Mouse (Mus musculus): ENCODE measurements at regions not wholly inside any gene's neighbourhood (a gene's known extent, or its start where the extent isn't known, plus 50 kb on each side); places are given as distances from the start of the nearest gene placed in this dataset.

- no peak for ATAC-seq
- H3K27ac ChIP-seq (ENCODE audit: low read length) = no peak overlapping the region
- no peaks in the 10 kb centered on the region for H3K9me3 ChIP-seq (replicated peaks; ENCODE audit: control insufficient read depth, low read length, poor library complexity, severe bottlenecking)
- H3K4me3 ChIP-seq (ENCODE audit: low read depth, low read length) = no peak overlapping the region
- 69% methylated on average over 5 of the region's 5 CpGs for WGBS
- no peak overlapping the region for H3K4me2 ChIP-seq (ENCODE audit: low read length)
- H3K27me3 ChIP-seq (ENCODE audit: control insufficient read depth, insufficient read depth, low read depth, low read length) = no peaks in the 10 kb centered on the region
- no peaks in the 10 kb centered on the region for H3K36me3 ChIP-seq (ENCODE audit: control insufficient read depth, insufficient read depth, low read length)
- no peaks in the 10 kb centered on the region for H3K4me1 ChIP-seq (ENCODE audit: control insufficient read depth, insufficient read depth, low read length)
- no peak overlapping the region for H3K9ac ChIP-seq (ENCODE audit: low read depth, low read length)
These were observed 150.4 kb upstream of the Pbx1 start for GRCm38 (mm10) chr1:168582434-168582833.

- WGBS = 15% methylated on average over 5 of the region's 5 CpGs
- H3K9me3 ChIP-seq (replicated peaks; ENCODE audit: control insufficient read depth, low read length, poor library complexity, severe bottlenecking) = no peaks in the 10 kb centered on the region
- no peak overlapping the region for H3K4me2 ChIP-seq (ENCODE audit: low read length)
- no peaks in the 10 kb centered on the region for H3K36me3 ChIP-seq (ENCODE audit: control insufficient read depth, insufficient read depth, low read length)
- no peak overlapping the region for H3K4me3 ChIP-seq (ENCODE audit: low read depth, low read length)
- no peaks in the 10 kb centered on the region for H3K4me1 ChIP-seq (ENCODE audit: control insufficient read depth, insufficient read depth, low read length)
- no peak for ATAC-seq
- H3K27me3 ChIP-seq (ENCODE audit: control insufficient read depth, insufficient read depth, low read depth, low read length) = no peaks in the 10 kb centered on the region
- H3K9ac ChIP-seq (ENCODE audit: low read depth, low read length) = no peak overlapping the region
- no peak overlapping the region for H3K27ac ChIP-seq (ENCODE audit: low read length)
These were observed 138.0 kb upstream of the Pbx1 start for GRCm38 (mm10) chr1:168569930-168570515.

GRCm38 (mm10) chr1:168552394-168552793 lies 120.3 kb upstream of the Pbx1 start:
- Histone ChIP-seq H3K9ac (ENCODE audit: low read depth, low read length) (no peak overlapping the region), H3K9me3 (replicated peaks; ENCODE audit: control insufficient read depth, low read length, poor library complexity, severe bottlenecking) (no peaks in the 10 kb centered on the region), H3K4me2 (ENCODE audit: low read length) (no peak overlapping the region), H3K36me3 (ENCODE audit: control insufficient read depth, insufficient read depth, low read length) (no peaks in the 10 kb centered on the region), H3K27ac (ENCODE audit: low read length) (no peak overlapping the region), H3K4me1 (ENCODE audit: control insufficient read depth, insufficient read depth, low read length) (peaks cover 13% of the 10 kb centered on the region), H3K27me3 (ENCODE audit: control insufficient read depth, insufficient read depth, low read depth, low read length) (no peaks in the 10 kb centered on the region), H3K4me3 (ENCODE audit: low read depth, low read length) (no peak overlapping the region)
- 82% methylated on average over 3 of the region's 3 CpGs for WGBS
- ATAC-seq = no peak

GRCm38 (mm10) chr1:168549807-168550435 lies 117.9 kb upstream of the Pbx1 start:
- ATAC-seq = peak; percentile 72; the same call in 1 of the 2 replicates
- WGBS = 24% methylated on average over 7 of the region's 7 CpGs
- peaks cover 13% of the 10 kb centered on the region for H3K4me1 ChIP-seq (ENCODE audit: control insufficient read depth, insufficient read depth, low read length)
- no peak overlapping the region for H3K4me2 ChIP-seq (ENCODE audit: low read length)
- H3K9me3 ChIP-seq (replicated peaks; ENCODE audit: control insufficient read depth, low read length, poor library complexity, severe bottlenecking) = no peaks in the 10 kb centered on the region
- peak overlapping the region; percentile 13; the same call in 1 of the 2 replicates for H3K27ac ChIP-seq (ENCODE audit: low read length)
- no peak overlapping the region for H3K9ac ChIP-seq (ENCODE audit: low read depth, low read length)
- H3K27me3 ChIP-seq (ENCODE audit: control insufficient read depth, insufficient read depth, low read depth, low read length) = no peaks in the 10 kb centered on the region
- no peak overlapping the region for H3K4me3 ChIP-seq (ENCODE audit: low read depth, low read length)
- no peaks in the 10 kb centered on the region for H3K36me3 ChIP-seq (ENCODE audit: control insufficient read depth, insufficient read depth, low read length)

GRCm38 (mm10) chr1:168546156-168546555 lies 114.1 kb upstream of the Pbx1 start:
- Histone ChIP-seq H3K27me3 (ENCODE audit: control insufficient read depth, insufficient read depth, low read depth, low read length) (no peaks in the 10 kb centered on the region), H3K4me1 (ENCODE audit: control insufficient read depth, insufficient read depth, low read length) (peaks cover 13% of the 10 kb centered on the region), H3K9me3 (replicated peaks; ENCODE audit: control insufficient read depth, low read length, poor library complexity, severe bottlenecking) (no peaks in the 10 kb centered on the region), H3K4me3 (ENCODE audit: low read depth, low read length) (no peak overlapping the region), H3K27ac (ENCODE audit: low read length) (no peak overlapping the region), H3K36me3 (ENCODE audit: control insufficient read depth, insufficient read depth, low read length) (no peaks in the 10 kb centered on the region), H3K9ac (ENCODE audit: low read depth, low read length) (no peak overlapping the region), H3K4me2 (ENCODE audit: low read length) (no peak overlapping the region)
- no peak for ATAC-seq
- 93% methylated on average over 3 of the region's 3 CpGs for WGBS

GRCm38 (mm10) chr1:168545072-168545780 lies 113.2 kb upstream of the Pbx1 start:
- no peak for ATAC-seq
- Histone ChIP-seq H3K9ac (ENCODE audit: low read depth, low read length) (no peak overlapping the region), H3K4me2 (ENCODE audit: low read length) (no peak overlapping the region), H3K9me3 (replicated peaks; ENCODE audit: control insufficient read depth, low read length, poor library complexity, severe bottlenecking) (no peaks in the 10 kb centered on the region), H3K27ac (ENCODE audit: low read length) (no peak overlapping the region), H3K4me1 (ENCODE audit: control insufficient read depth, insufficient read depth, low read length) (peaks cover 7% of the 10 kb centered on the region), H3K4me3 (ENCODE audit: low read depth, low read length) (no peak overlapping the region), H3K36me3 (ENCODE audit: control insufficient read depth, insufficient read depth, low read length) (no peaks in the 10 kb centered on the region), H3K27me3 (ENCODE audit: control insufficient read depth, insufficient read depth, low read depth, low read length) (no peaks in the 10 kb centered on the region)
- 83% methylated on average over 7 of the region's 7 CpGs for WGBS

GRCm38 (mm10) chr1:168541231-168541630 lies 109.2 kb upstream of the Pbx1 start:
- H3K27ac ChIP-seq (ENCODE audit: low read length) = no peak overlapping the region
- H3K9ac ChIP-seq (ENCODE audit: low read depth, low read length) = no peak overlapping the region
- 84% methylated on average over 2 of the region's 2 CpGs for WGBS
- H3K9me3 ChIP-seq (replicated peaks; ENCODE audit: control insufficient read depth, low read length, poor library complexity, severe bottlenecking) = no peaks in the 10 kb centered on the region
- no peak for ATAC-seq
- no peak overlapping the region for H3K4me2 ChIP-seq (ENCODE audit: low read length)
- H3K4me1 ChIP-seq (ENCODE audit: control insufficient read depth, insufficient read depth, low read length) = no peaks in the 10 kb centered on the region
- no peaks in the 10 kb centered on the region for H3K27me3 ChIP-seq (ENCODE audit: control insufficient read depth, insufficient read depth, low read depth, low read length)
- no peak overlapping the region for H3K4me3 ChIP-seq (ENCODE audit: low read depth, low read length)
- H3K36me3 ChIP-seq (ENCODE audit: control insufficient read depth, insufficient read depth, low read length) = no peaks in the 10 kb centered on the region

- H3K4me3 ChIP-seq (ENCODE audit: low read depth, low read length) = no peak overlapping the region
- no peaks in the 10 kb centered on the region for H3K36me3 ChIP-seq (ENCODE audit: control insufficient read depth, insufficient read depth, low read length)
- no peaks in the 10 kb centered on the region for H3K4me1 ChIP-seq (ENCODE audit: control insufficient read depth, insufficient read depth, low read length)
- no peak overlapping the region for H3K27ac ChIP-seq (ENCODE audit: low read length)
- no peak overlapping the region for H3K4me2 ChIP-seq (ENCODE audit: low read length)
- WGBS = 81% methylated on average over 6 of the region's 6 CpGs
- no peak overlapping the region for H3K9ac ChIP-seq (ENCODE audit: low read depth, low read length)
- ATAC-seq = no peak
- H3K9me3 ChIP-seq (replicated peaks; ENCODE audit: control insufficient read depth, low read length, poor library complexity, severe bottlenecking) = no peaks in the 10 kb centered on the region
- no peaks in the 10 kb centered on the region for H3K27me3 ChIP-seq (ENCODE audit: control insufficient read depth, insufficient read depth, low read depth, low read length)
These were observed 86.0 kb upstream of the Pbx1 start for GRCm38 (mm10) chr1:168518087-168518486.

- H3K4me3 ChIP-seq (ENCODE audit: low read depth, low read length) = no peak overlapping the region
- H3K9ac ChIP-seq (ENCODE audit: low read depth, low read length) = no peak overlapping the region
- H3K27me3 ChIP-seq (ENCODE audit: control insufficient read depth, insufficient read depth, low read depth, low read length) = no peaks in the 10 kb centered on the region
- no peak for ATAC-seq
- no peak overlapping the region for H3K4me2 ChIP-seq (ENCODE audit: low read length)
- WGBS = 83% methylated on average over 1 of the region's 1 CpGs
- peaks cover 3% of the 10 kb centered on the region; the same call in 1 of the 2 replicates for H3K4me1 ChIP-seq (ENCODE audit: control insufficient read depth, insufficient read depth, low read length)
- H3K9me3 ChIP-seq (replicated peaks; ENCODE audit: control insufficient read depth, low read length, poor library complexity, severe bottlenecking) = no peaks in the 10 kb centered on the region
- no peak overlapping the region for H3K27ac ChIP-seq (ENCODE audit: low read length)
- no peaks in the 10 kb centered on the region for H3K36me3 ChIP-seq (ENCODE audit: control insufficient read depth, insufficient read depth, low read length)
These were observed 74.3 kb upstream of the Pbx1 start for GRCm38 (mm10) chr1:168506326-168506725.

Data from midbrain, embryonic 16.5 days (tissue).